ENCODE assay signal across 12 mouse cellular contexts in genomic region chr12:11999199-11999598, GRCm38 (mm10).
"Had no signal": no experiment of that assay in that cellular context is flagged by ENCODE, and none has a peak within 500 bp of the region (broad histone marks: within the 10 kb centered on the region; RNA-seq: fewer than 3 reads in every experiment).

No protein-coding gene starts in this region.

- DNase-seq: retina, postnatal 1 day; right cerebral cortex, adult 18-20 months; right cerebral cortex, postnatal 14 days; right cerebral cortex, postnatal 25 days; right cerebral cortex, postnatal 4 days; spleen, adult 18-20 months; thymus, adult 18-20 months; thymus, adult 2 months; thymus, postnatal 14 days; thymus, postnatal 25 days; thymus, postnatal 36 days; thymus, postnatal 4 days had no signal
